Mouse (Mus musculus) fibroblast of lung, adult 2 months (primary cell): Measurements from ENCODE around the gene Polr1d.

Experiments
- DNase-seq: peaks from one replicate; pipeline ENCODE4 v3.0.0-alpha.2; 2011; ENCODE audit warnings: low read depth

Polr1d gene

GRCm38 (mm10) chr5:147055572-147056245 is 21.1 kb upstream of the Polr1d start:
- DNase-seq: peak; percentile 72

- DNase-seq: no peak
These were observed 20.0 kb upstream of the Polr1d start for GRCm38 (mm10) chr5:147056712-147057290.

GRCm38 (mm10) chr5:147057626-147058414 is 19.0 kb upstream of the Polr1d start:
- no peak for DNase-seq

GRCm38 (mm10) chr5:147058661-147059060 is 18.2 kb upstream of the Polr1d start:
- no peak for DNase-seq

- DNase-seq: no peak
These were observed 17.5 kb upstream of the Polr1d start for GRCm38 (mm10) chr5:147059319-147059718.

- DNase-seq: no peak
These were observed 16.8 kb upstream of the Polr1d start for GRCm38 (mm10) chr5:147060024-147060423.

GRCm38 (mm10) chr5:147063215-147063661 is 13.6 kb upstream of the Polr1d start:
- DNase-seq: no peak

- DNase-seq: no peak
These were observed 10.7 kb upstream of the Polr1d start for GRCm38 (mm10) chr5:147066129-147066528.

GRCm38 (mm10) chr5:147066965-147067364 is 9.9 kb upstream of the Polr1d start:
- DNase-seq: no peak

- DNase-seq: no peak
These were observed 8.0 kb upstream of the Polr1d start for GRCm38 (mm10) chr5:147068876-147069275.

- no peak for DNase-seq
These were observed 5.9 kb upstream of the Polr1d start for GRCm38 (mm10) chr5:147070791-147071516.

GRCm38 (mm10) chr5:147071886-147072285 is 5.0 kb upstream of the Polr1d start:
- no peak for DNase-seq

- DNase-seq: no peak
These were observed 3.0 kb upstream of the Polr1d start for GRCm38 (mm10) chr5:147073805-147074204.

- no peak for DNase-seq
These were observed 1.5 kb upstream of the Polr1d start for GRCm38 (mm10) chr5:147075103-147076025.

- DNase-seq: peak; percentile 94
These were observed 638 bp upstream of the Polr1d start, which contains the start of gene Lnx2 for GRCm38 (mm10) chr5:147076026-147076798. Lnx2 (minus strand) TSS chr5:147076586.

GRCm38 (mm10) chr5:147077305-147078034 is 620 bp downstream of the Polr1d start:
- DNase-seq: peak; percentile 44

- DNase-seq: no peak
These were observed 1.5 kb downstream of the Polr1d start for GRCm38 (mm10) chr5:147078110-147078900.

GRCm38 (mm10) chr5:147085201-147085894 is 8.5 kb downstream of the Polr1d start:
- no peak for DNase-seq
